Mouse (Mus musculus) inflammation-experienced regulatory T-cells, adult 6 months (primary cell): Measurements from ENCODE around the gene Pycr2. TPM values are rescaled to one million over a fixed set of nuclear protein-coding genes. Genes with fewer than 3 reads are reported as not detected.
"Not testable (repeated sequence)": the region's sequence is repeated elsewhere in the genome, so short reads cannot be mapped to it uniquely, and the experiment has no call there.

Experiments
- ATAC-seq: one replicate; pipeline ENCODE4 v1.8.0; 2017
- polyA plus RNA-seq, 3 experiments: library from polyadenylated mRNA; unstranded; fragments of 100-300 nt; shearing (Covaris generic); gene quantifications; one replicate each; pipeline ENCODE4 v1.2.1; 2017

The Pycr2 gene
- polyA plus RNA-seq = 10 to 100 TPM; 39.9 to 46.0 (median 44.5) TPM

- ATAC-seq = peak; percentile 98
Observed at GRCm38 (mm10) chr1:180904039-180904814, at the start of gene Pycr2. Pycr2 (plus strand) TSS chr1:180904293.

- ATAC-seq = no peak
Observed at GRCm38 (mm10) chr1:180858763-180859162, 45.3 kb upstream of the Pycr2 start.

GRCm38 (mm10) chr1:180860030-180860429 lies 44.1 kb upstream of the Pycr2 start:
- ATAC-seq = no peak

- peak; percentile 69 for ATAC-seq
Observed at GRCm38 (mm10) chr1:180863606-180864005, 40.5 kb upstream of the Pycr2 start.

GRCm38 (mm10) chr1:180866001-180866400 lies 38.1 kb upstream of the Pycr2 start:
- no peak for ATAC-seq

- ATAC-seq = no peak
Observed at GRCm38 (mm10) chr1:180870122-180870650, 33.9 kb upstream of the Pycr2 start.

- ATAC-seq = peak; percentile 65
Observed at GRCm38 (mm10) chr1:180873861-180874484, 30.1 kb upstream of the Pycr2 start.

- no peak for ATAC-seq
Observed at GRCm38 (mm10) chr1:180874615-180875014, 29.5 kb upstream of the Pycr2 start.

- no peak for ATAC-seq
Observed at GRCm38 (mm10) chr1:180875126-180875525, 29.0 kb upstream of the Pycr2 start.

GRCm38 (mm10) chr1:180877466-180877865 lies 26.6 kb upstream of the Pycr2 start:
- no peak for ATAC-seq

- no peak for ATAC-seq
Observed at GRCm38 (mm10) chr1:180881768-180882167, 22.3 kb upstream of the Pycr2 start.

- ATAC-seq = no peak
Observed at GRCm38 (mm10) chr1:180883731-180884130, 20.4 kb upstream of the Pycr2 start.

- no peak for ATAC-seq
Observed at GRCm38 (mm10) chr1:180884484-180884883, 19.6 kb upstream of the Pycr2 start.

GRCm38 (mm10) chr1:180888556-180889042 lies 15.5 kb upstream of the Pycr2 start:
- ATAC-seq = no peak

- no peak for ATAC-seq
Observed at GRCm38 (mm10) chr1:180889172-180889571, 14.9 kb upstream of the Pycr2 start.

- no peak for ATAC-seq
Observed at GRCm38 (mm10) chr1:180889841-180890240, 14.3 kb upstream of the Pycr2 start.

GRCm38 (mm10) chr1:180892808-180893207 lies 11.3 kb upstream of the Pycr2 start, which contains the start of gene Lefty2:
Lefty2 (plus strand) TSS chr1:180893108.
- ATAC-seq = no peak

GRCm38 (mm10) chr1:180894088-180894987 lies 9.8 kb upstream of the Pycr2 start:
- not testable (repeated sequence) for ATAC-seq

GRCm38 (mm10) chr1:180901107-180901506 lies 3.0 kb upstream of the Pycr2 start:
- ATAC-seq = no peak

- ATAC-seq = no peak
Observed at GRCm38 (mm10) chr1:180902915-180903314, 1.2 kb upstream of the Pycr2 start.

GRCm38 (mm10) chr1:180903666-180904038 lies 441 bp upstream of the Pycr2 start:
- no peak for ATAC-seq

- ATAC-seq = no peak
Observed at GRCm38 (mm10) chr1:180904815-180905080, 655 bp downstream of the Pycr2 start.

GRCm38 (mm10) chr1:180905307-180905706 lies 1.2 kb downstream of the Pycr2 start:
- ATAC-seq = no peak
